Mouse (Mus musculus) neural tube, embryonic 13.5 days (tissue): ENCODE results near the gene 4930544D05Rik. TPM values are rescaled to one million over a fixed set of nuclear protein-coding genes. Genes with fewer than 3 reads are reported as not detected.

Experiments
- ATAC-seq: fragments of 200-750 bp; cut with Nextera tagmentation; 2 replicates; pipeline ENCODE4 v1.8.0; 2017; ENCODE audit warnings: low read depth, mild to moderate bottlenecking, moderate TSS enrichment, moderate library complexity
- H3K27ac ChIP-seq: fragments of 300-500 bp; sonication (generic); replicated peaks from 2 replicates; pipeline ENCODE4 v1.5.1; 2015; ENCODE audit warnings: moderate library complexity, mild to moderate bottlenecking, inconsistent platforms
- H3K27me3 ChIP-seq: fragments of 300-500 bp; sonication (generic); 2 replicates; pipeline ENCODE4 v1.6.1; 2015; ENCODE audit warnings: mild to moderate bottlenecking, inconsistent platforms
- H3K36me3 ChIP-seq: fragments of 300-500 bp; sonication (generic); 2 replicates; pipeline ENCODE4 v1.6.1; 2015; ENCODE audit warnings: mild to moderate bottlenecking, inconsistent platforms
- H3K4me1 ChIP-seq: fragments of 300-500 bp; sonication (generic); replicated peaks from 2 replicates; pipeline ENCODE4 v1.6.1; 2015; ENCODE audit warnings: inconsistent platforms
- H3K4me2 ChIP-seq: fragments of 300-500 bp; sonication (generic); 2 replicates; pipeline ENCODE4 v1.6.1; 2015; ENCODE audit warnings: inconsistent platforms, mild to moderate bottlenecking, moderate library complexity
- H3K4me3 ChIP-seq: fragments of 300-500 bp; sonication (generic); 2 replicates; pipeline ENCODE4 v1.5.1; 2015; ENCODE audit warnings: mild to moderate bottlenecking, inconsistent platforms
- H3K9ac ChIP-seq: fragments of 300-500 bp; sonication (generic); 2 replicates; pipeline ENCODE4 v1.6.1; 2015; ENCODE audit warnings: moderate library complexity, mild to moderate bottlenecking, inconsistent platforms
- H3K9me3 ChIP-seq: fragments of 300-500 bp; sonication (generic); 2 replicates; pipeline ENCODE4 v1.6.1; 2016; ENCODE audit warnings: inconsistent platforms
- WGBS: fragments of 180-500 bp; shearing (Covaris S2); methylation state at CpG from one replicate; pipeline ENCODE4 v1.1.7; 2015; 5-methylcytosine and 5-hydroxymethylcytosine counted together
- polyA plus RNA-seq: library from polyadenylated mRNA; unstranded; fragments of >200 nt; fragmentation: Nextera tagmentation; extraction: Ambion mirVana; gene quantifications from 2 replicates; pipeline ENCODE4 v1.2.1, GENCODE M21; 2015

4930544D05Rik gene
- polyA plus RNA-seq, 1 experiment from 2014 or later: not detected

GRCm38 (mm10) chr11:70663957-70664356, 48.3 kb downstream of the 4930544D05Rik start:
- peaks cover 17% of the 10 kb centered on the region for H3K4me1 ChIP-seq
- H3K9me3 ChIP-seq: no peaks in the 10 kb centered on the region
- H3K4me2 ChIP-seq: no peak overlapping the region
- no peak overlapping the region for H3K27ac ChIP-seq
- ATAC-seq: no peak
- H3K36me3 ChIP-seq: peaks cover 53% of the 10 kb centered on the region
- H3K27me3 ChIP-seq: no peaks in the 10 kb centered on the region
- H3K4me3 ChIP-seq: no peak overlapping the region
- 93% methylated on average over 6 of the region's 6 CpGs for WGBS
- no peak overlapping the region for H3K9ac ChIP-seq

GRCm38 (mm10) chr11:70664741-70665140, 49.1 kb downstream of the 4930544D05Rik start:
- WGBS: 94% methylated on average over 9 of the region's 9 CpGs
- Histone ChIP-seq H3K27me3 (no peaks in the 10 kb centered on the region), H3K4me3 (no peak overlapping the region), H3K9ac (no peak overlapping the region), H3K4me2 (no peak overlapping the region), H3K9me3 (no peaks in the 10 kb centered on the region), H3K27ac (no peak overlapping the region), H3K36me3 (peaks cover 53% of the 10 kb centered on the region), H3K4me1 (peaks cover 17% of the 10 kb centered on the region)
- ATAC-seq: no peak

Other genes starting within 250 kb of the 4930544D05Rik start
- 31.9 and 32.6 TPM in 2 replicates for gene Pelp1, start 205.8 kb upstream of the 4930544D05Rik start, polyA plus RNA-seq
- 43.8 and 46.6 TPM in 2 replicates for gene Arrb2, start 183.2 kb upstream of the 4930544D05Rik start, polyA plus RNA-seq
- gene Med11, start 163.9 kb upstream of the 4930544D05Rik start, polyA plus RNA-seq: 45.3 and 46.0 TPM in 2 replicates
- gene Zmynd15, start 156.4 kb upstream of the 4930544D05Rik start, polyA plus RNA-seq: 1.2 and 1.5 TPM in 2 replicates
- 7.2 and 8.9 TPM in 2 replicates for gene Cxcl16, start 155.9 kb upstream of the 4930544D05Rik start, polyA plus RNA-seq
- gene Tm4sf5, start 110.6 kb upstream of the 4930544D05Rik start, polyA plus RNA-seq: 0.52 and 1.8 TPM in 2 replicates
- 0.31 TPM in 1 of 2 replicates, not detected in the other for gene Vmo1, start 101.2 kb upstream of the 4930544D05Rik start, polyA plus RNA-seq
- gene Gltpd2, start 96.7 kb upstream of the 4930544D05Rik start, polyA plus RNA-seq: 0.42 and 0.52 TPM in 2 replicates
- 814 and 884 TPM in 2 replicates for gene Psmb6, start 90.5 kb upstream of the 4930544D05Rik start, polyA plus RNA-seq
- not detected in 2 replicates for gene Gm40193, start 82.9 kb upstream of the 4930544D05Rik start, polyA plus RNA-seq
- 7.4 and 8.8 TPM in 2 replicates for gene Pld2, start 75.8 kb upstream of the 4930544D05Rik start, polyA plus RNA-seq
- 18.0 TPM in 2 replicates for gene Mink1, start 53.0 kb upstream of the 4930544D05Rik start, polyA plus RNA-seq
- gene Chrne, start 3.4 kb downstream of the 4930544D05Rik start, polyA plus RNA-seq: 0.38 TPM in 1 of 2 replicates, not detected in the other
- gene Gp1ba, start 23.3 kb downstream of the 4930544D05Rik start, polyA plus RNA-seq: 0.14 and 0.45 TPM in 2 replicates
- 101 and 106 TPM in 2 replicates for gene Rnf167, start 31.4 kb downstream of the 4930544D05Rik start, polyA plus RNA-seq
- 150 and 153 TPM in 2 replicates for gene Slc25a11, start 31.6 kb downstream of the 4930544D05Rik start, polyA plus RNA-seq
- 970 and 979 TPM in 2 replicates for gene Pfn1, start 38.8 kb downstream of the 4930544D05Rik start, polyA plus RNA-seq
- gene Eno3, start 41.4 kb downstream of the 4930544D05Rik start, polyA plus RNA-seq: 9.4 and 14.9 TPM in 2 replicates
- 169 and 172 TPM in 2 replicates for gene Spag7, start 53.6 kb downstream of the 4930544D05Rik start, polyA plus RNA-seq
- 16.9 and 19.5 TPM in 2 replicates for gene Camta2, start 72.3 kb downstream of the 4930544D05Rik start, polyA plus RNA-seq
- 0.75 and 1.1 TPM in 2 replicates for gene Inca1, start 84.3 kb downstream of the 4930544D05Rik start, polyA plus RNA-seq
- gene Kif1c, start 84.7 kb downstream of the 4930544D05Rik start, polyA plus RNA-seq: 1.5 TPM in 2 replicates
- 14.7 and 15.6 TPM in 2 replicates for gene Zfp3, start 148.4 kb downstream of the 4930544D05Rik start, polyA plus RNA-seq
- gene Scimp, start 196.7 kb downstream of the 4930544D05Rik start, polyA plus RNA-seq: not detected in 2 replicates
- gene Rabep1, start 228.9 kb downstream of the 4930544D05Rik start, polyA plus RNA-seq: 80.3 and 86.9 TPM in 2 replicates